Mouse (Mus musculus): ENCODE results near the gene Srgap3.
A peak's percentile ranks its signal among the peaks of the same experiment; 100 is the strongest.

The Srgap3 gene

GRCm38 (mm10) chr6:112857057-112857456, 90.0 kb downstream of the Srgap3 start:
- DNase-seq, result no peak

DNA sequence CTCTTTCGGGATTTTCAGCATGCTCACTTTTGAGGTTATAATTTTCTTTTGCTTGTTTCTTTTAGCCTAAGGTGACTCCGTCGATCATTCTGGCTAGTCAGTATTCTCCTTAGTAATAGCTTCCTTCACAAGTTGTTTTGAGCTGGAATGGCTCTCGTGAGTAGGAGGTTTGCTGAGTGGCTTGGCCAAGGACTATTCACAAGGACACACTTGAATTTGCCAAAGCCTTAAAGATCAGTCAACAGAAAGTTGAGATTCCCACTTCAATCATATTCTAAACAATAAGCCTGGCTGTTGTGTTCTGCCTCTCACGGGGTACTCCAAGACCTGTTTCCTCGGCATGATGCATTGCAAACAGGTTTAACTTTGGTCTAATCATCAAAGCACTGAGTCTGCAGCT, 91.9 kb downstream of the Srgap3 start:
- no peak for DNase-seq

GRCm38 (mm10) chr6:112852261-112853235, 94.5 kb downstream of the Srgap3 start:
- DNase-seq, result no peak

DNA sequence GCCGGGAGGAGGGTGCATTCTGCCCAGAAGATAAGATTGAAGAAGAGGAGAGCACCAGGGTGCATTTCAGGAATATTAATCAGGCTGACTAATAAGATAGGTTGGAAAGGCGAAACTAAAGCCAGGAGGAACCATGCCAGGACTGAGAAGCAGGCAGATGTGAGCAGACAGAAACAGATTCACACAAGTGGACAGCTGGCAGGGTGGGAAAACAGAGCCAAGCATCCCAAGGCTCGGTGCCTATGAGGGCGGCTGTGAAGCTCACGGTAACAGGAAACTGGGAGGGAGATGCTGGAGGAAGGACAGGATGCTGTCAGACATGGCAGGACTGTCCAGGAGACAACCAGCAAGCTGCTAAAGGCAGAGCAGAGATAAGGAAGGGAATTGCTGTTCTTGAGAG, 96.3 kb downstream of the Srgap3 start:
- no peak for DNase-seq

- peak; percentile 80 for DNase-seq
Measured at GRCm38 (mm10) chr6:112848629-112849180, 98.4 kb downstream of the Srgap3 start.

GRCm38 (mm10) chr6:112846863-112847262, 100.2 kb downstream of the Srgap3 start:
- no peak for DNase-seq

DNA sequence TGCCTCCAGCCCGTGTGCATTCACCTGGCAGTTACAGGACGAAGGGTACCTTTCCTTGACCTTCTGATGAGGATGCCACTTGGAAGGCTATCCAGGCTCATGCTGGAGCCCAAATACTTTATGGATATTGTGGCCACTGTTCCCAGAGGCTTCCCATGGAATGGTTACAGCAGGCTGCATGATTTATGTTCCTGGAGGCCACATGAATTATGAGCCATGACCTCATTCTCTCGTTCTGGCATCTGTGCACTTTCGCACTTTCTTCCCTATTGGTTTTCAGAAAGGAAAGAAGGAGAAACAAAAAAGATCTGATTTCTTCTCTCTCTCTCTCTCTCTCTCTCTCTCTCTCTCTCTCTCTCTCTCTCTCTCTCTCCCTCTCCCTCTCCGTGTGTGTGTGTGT, 104.6 kb downstream of the Srgap3 start:
- no peak for DNase-seq

GRCm38 (mm10) chr6:112840400-112840799, 106.7 kb downstream of the Srgap3 start:
- DNase-seq, result no peak

- DNase-seq, result no peak
Measured at GRCm38 (mm10) chr6:112839391-112839790, 107.7 kb downstream of the Srgap3 start.

- DNase-seq, result no peak
Measured at GRCm38 (mm10) chr6:112838879-112839278, 108.2 kb downstream of the Srgap3 start.

DNA sequence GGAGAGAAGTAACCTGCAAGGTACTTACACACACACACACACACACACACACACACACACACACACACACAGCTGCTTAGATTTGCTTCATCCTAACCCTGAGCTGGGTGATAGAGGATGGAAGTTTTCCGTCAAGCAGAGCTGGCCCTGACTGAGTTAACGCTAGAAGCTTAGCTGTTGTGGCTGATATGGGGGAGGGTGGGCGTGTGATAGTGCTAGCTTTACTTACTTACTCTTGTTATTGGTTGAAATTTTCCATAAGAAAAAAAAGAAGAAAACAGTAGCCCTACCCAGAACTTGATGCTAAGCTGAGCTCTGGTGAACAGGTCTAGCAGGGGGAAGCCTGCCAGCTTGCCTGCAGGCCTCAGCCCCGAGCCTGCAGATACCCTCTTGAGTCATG, 110.4 kb downstream of the Srgap3 start:
- no peak for DNase-seq

DNA sequence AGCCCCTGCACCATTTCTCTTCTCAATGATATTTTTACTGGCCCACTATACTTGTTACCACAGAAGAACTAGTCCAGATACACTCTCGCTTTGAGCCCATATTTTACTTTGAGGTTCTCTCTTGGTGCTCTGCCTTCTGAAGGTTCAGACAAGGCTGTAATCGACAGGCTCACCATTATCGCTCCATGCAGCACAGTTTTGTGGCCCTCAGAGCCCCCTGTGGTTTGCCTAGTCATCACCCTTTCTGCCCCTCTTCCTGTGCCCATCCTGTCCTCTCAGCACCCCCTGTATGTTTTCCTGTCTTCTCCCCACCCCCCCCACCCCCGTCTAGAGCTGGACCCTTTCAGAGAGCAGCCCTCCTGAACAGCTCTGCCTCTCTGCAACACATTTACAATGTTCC, 111.7 kb downstream of the Srgap3 start:
- DNase-seq, result no peak

DNA sequence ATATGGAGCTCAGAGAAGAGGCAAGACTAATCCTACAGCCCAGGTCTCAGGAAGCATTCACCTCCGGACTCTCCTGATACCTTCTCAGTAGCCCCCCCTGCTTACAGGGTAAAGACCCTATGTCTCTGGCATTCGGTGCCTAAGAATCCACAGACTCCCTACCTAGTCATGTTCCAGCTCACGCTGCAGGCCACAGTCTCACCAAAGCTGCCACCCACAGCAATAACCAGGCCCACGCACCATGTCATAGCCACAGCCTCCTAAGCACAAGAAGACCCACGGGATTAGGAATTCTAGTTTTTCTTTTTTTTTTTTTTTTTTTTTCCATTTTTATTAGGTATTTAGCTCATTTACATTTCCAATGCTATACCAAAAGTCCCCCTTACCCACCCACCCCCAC, 112.6 kb downstream of the Srgap3 start:
- no peak for DNase-seq

- DNase-seq, result no peak
Measured at GRCm38 (mm10) chr6:112833763-112834162, 113.3 kb downstream of the Srgap3 start.

- DNase-seq, result no peak
Measured at GRCm38 (mm10) chr6:112829196-112829595, 117.9 kb downstream of the Srgap3 start.

DNA sequence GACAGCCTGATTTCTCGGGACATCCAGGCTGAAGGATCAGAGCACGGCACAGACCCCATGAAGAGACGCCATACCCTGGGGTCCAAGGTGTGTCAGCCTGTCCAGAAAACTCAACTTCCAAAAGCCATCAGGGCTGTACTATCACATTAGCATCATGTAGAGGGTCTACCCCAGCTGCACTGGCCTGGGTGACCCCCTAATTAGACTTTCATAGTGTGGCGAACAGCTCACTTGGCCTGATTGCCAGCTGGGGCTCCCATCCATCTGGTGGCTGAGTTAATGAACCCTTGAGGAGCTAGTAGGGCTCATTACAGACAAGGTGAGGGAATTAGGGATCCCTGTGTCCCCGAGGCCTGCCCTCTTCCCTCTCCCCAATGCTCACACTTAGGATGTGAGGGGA, 118.6 kb downstream of the Srgap3 start:
- no peak for DNase-seq

DNA sequence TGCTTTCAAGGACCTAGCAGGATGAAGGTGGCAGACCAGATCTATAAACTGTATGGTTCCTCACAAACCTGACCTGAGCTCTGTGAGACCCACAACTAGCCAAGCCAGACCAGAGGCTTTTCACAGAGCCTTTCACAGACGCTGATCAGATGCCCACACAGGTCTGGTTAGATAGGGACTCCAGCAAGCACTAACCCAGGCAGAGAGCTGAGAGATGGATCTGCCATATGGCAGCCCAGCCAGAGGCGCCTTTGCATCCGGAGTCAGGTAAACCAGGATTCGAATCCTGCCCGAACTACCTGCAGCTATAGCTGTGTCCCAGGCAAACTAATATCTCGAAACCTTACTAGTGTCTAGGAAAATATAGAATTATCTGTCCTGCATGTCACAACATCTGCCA, 121.4 kb downstream of the Srgap3 start:
- DNase-seq, result peak; percentile 67

GRCm38 (mm10) chr6:112823096-112823495, 124.0 kb downstream of the Srgap3 start:
- DNase-seq, result peak; percentile 96

DNA sequence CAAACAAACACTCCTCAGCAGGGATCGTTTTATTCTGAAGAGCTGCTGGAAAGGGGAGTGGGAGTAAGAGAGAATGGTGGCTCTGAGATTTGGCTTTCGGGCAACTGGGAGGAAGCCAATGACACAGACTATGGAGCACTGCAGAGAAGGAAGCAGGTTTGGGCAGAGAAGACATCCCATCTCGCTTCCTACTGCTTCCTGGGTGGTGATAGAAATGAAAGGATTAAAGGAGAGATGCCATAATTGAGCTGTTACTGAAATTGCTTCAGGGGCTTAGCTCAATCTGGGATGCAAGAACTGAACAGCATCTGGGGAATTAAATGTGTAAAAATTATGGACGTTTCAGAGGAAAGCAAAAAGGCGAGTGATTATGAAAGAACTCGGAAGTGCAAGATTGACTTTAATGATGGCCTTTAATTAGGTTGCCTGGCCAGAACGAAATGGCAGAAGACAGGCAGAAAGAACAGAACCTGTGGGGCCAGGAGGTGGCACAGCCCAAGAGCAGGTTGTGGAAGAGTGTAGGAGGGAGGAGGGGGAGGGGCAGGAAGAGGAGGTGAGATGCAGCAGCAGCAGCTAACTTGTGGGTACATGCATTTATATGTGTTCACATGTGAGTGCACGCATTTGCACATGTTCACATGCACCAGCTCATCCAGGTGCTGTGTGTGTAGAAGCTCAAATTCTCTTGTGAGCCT, 126.6 kb downstream of the Srgap3 start:
- no peak for DNase-seq

- DNase-seq, result no peak
Measured at GRCm38 (mm10) chr6:112818403-112818901, 128.6 kb downstream of the Srgap3 start.

GRCm38 (mm10) chr6:112815604-112816003, 131.5 kb downstream of the Srgap3 start:
- no peak for DNase-seq

DNA sequence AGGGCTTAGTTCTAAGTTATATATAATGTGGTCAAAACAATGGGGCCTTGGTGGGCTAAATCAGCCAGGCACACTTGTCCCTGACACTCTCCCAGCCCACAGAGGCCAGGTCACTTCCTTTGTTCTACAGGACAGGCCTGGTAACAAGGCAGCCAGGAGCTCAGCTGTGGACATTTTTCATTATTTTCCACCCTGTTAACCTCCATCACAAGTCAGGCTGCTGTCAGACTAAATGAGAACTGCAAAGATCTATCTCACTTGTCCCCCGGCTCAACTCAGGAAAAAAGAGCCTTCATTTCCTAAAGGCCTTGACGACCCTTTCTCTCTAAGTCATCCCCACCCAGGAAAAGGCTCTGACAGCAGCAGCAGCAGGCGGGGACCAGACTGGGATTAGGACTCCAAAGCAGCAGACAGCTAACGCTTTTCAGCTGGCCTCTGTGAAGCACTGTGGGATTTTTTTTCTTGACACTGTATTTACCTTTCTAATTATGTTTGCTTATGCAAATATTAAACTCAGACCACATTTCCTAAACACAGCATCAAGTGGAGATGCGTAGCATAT, 132.5 kb downstream of the Srgap3 start:
- DNase-seq, result no peak

GRCm38 (mm10) chr6:112812884-112813283, 134.2 kb downstream of the Srgap3 start:
- no peak for DNase-seq

Data from cerebellum, adult 9-10 months (tissue).